Mouse (Mus musculus) common myeloid progenitor, adult 5-6 weeks (primary cell): ENCODE measurements around the gene Echdc2. TPM values are rescaled to one million over a fixed set of nuclear protein-coding genes. Genes with fewer than 3 reads are reported as not detected.
A peak's percentile ranks its signal among the peaks of the same experiment; 100 is the strongest.
"Not testable (repeated sequence)": the region's sequence is repeated elsewhere in the genome, so short reads cannot be mapped to it uniquely, and the experiment has no call there.

ENCODE experiments used
- ATAC-seq: replicated peaks from 2 replicates; pipeline ENCODE4 v1.8.0; 2016; ENCODE audit warnings: low read depth, mild to moderate bottlenecking, moderate TSS enrichment, inconsistent platforms; ENCODE audit not compliant: poor library complexity, severe bottlenecking
- total RNA-seq: library from RNA; stranded (forward); fragments of 200-1000, 187-1606 nt; gene quantifications from 2 replicates; pipeline ENCODE4 v1.2.3, GENCODE M21; 2017

The Echdc2 gene
- not detected in 2 replicates for total RNA-seq

DNA sequence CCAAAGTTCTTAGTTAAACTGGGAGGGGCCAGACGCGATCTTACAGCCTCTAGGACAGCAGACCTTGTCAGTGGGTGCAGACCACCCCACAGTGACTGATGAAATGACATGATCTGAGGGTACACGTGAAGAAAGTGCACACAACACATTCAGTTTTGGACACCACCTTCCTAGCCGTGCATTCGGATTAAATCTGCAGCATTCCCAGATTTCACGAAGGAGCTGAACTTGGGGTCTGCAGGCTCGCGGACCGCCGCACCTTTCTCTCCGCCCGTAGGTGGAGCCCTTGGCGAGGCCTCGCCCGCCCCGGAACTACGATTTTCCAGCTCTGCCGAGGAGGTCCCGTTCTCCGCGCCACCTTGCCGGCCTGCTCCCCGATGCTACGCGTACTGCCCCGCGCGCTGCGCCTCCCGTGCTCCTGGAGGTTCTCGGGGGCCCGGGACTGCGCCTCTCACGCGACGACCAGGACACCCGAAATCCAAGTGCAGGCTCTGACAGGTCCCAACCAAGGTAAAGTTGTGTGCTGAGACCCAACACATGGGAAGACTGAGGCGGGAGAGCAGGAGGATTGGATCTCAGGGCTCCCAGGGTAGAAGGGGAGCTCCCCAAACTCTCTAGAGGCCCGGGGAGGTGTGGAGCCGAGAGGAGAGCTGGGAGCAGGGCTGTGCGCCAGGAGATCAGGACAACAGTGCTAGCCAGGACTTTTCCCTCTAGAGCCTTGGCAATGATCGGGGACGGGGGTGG lies at the start of gene Echdc2:
Echdc2 (plus strand) TSS at position 286 of the 744 bp plus-strand sequence.
- 0 out of 2 replicates have a peak, but pooled peaks have one; percentile 50 for ATAC-seq

GRCm38 (mm10) chr4:108116466-108116865 lies 48.8 kb upstream of the Echdc2 start:
- ATAC-seq: no peak

GRCm38 (mm10) chr4:108117488-108117887 lies 47.7 kb upstream of the Echdc2 start:
- ATAC-seq: no peak

GRCm38 (mm10) chr4:108117924-108118876 lies 47.0 kb upstream of the Echdc2 start:
- peak; percentile 98 for ATAC-seq

DNA sequence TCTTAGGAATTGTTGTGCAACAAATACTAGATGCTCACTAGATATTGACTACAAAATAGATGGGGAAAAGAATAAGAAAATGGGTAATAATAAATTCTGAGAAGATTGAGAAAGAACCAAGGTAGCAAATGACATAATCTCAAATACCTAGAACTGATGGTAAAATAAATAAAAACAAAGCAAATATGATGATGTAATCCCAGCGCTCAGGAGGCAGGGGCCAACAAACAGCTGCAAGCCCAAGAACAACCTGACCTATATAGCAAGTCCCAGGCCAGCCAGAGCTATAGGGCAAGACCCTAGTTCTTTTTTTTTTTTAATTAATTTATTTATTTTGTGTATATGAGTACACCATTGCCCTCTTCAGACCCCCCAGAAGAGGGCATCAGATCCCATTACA lies 41.1 kb upstream of the Echdc2 start:
- ATAC-seq: no peak

- ATAC-seq: no peak
These were observed 39.0 kb upstream of the Echdc2 start for GRCm38 (mm10) chr4:108126260-108126659.

DNA sequence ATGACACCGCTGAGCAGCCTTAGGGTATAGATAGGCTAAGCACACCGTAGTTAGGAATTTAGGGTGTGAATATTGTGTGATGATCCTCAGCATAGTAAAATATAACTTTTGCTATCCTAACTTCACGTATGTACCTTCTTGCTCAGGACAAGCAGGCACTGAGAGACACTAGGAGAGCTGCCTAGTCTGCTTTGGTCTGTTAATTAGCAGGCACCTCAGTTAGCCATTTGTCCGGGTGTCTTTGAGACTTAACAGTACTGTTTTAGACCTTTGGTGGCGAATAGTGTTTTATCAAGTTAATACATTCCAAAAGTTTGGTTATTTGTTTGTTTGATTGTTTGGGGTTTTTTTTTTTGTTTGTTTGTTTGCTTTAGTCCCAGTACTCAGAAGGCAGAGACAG lies 37.7 kb upstream of the Echdc2 start:
- no peak for ATAC-seq

GRCm38 (mm10) chr4:108128339-108128738 lies 36.9 kb upstream of the Echdc2 start:
- no peak for ATAC-seq

DNA sequence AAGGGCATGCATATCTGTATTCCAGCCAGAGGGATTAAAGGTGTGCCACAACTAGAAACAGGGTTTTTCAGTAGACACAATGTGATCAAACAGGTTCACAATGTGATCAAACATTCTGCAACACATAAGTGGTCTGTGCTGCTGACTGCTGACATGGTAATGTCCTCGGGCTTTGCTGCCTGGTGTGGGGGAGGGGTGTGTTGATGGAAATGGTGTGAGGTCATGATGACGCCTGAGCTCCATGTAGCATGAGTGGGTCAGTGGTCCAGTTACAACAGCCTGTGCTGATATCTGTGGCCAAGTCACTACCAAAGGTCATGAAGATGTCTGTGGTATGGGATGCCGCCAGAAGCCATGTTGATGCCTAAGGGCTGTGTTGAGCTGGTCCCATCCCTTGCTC lies 34.8 kb upstream of the Echdc2 start:
- ATAC-seq: no peak

DNA sequence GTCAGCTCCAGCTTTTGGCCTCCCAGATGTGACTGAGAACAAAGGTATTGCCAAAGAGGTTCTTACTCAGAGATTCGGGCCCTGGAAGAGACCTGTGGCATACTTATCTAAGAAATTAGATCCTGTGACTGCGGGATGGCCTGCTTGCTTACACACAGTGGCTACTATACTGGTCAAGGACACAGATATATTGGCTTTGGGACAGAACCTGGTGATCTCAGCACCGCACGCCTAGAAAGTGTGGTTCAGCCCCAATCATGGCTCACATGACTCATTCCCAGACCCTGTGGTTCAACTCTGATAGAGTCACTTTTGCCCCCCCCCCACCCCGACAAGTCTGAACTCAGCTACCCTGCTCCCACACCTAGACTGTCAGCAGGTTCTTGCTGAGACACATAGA lies 28.3 kb upstream of the Echdc2 start:
- no peak for ATAC-seq

DNA sequence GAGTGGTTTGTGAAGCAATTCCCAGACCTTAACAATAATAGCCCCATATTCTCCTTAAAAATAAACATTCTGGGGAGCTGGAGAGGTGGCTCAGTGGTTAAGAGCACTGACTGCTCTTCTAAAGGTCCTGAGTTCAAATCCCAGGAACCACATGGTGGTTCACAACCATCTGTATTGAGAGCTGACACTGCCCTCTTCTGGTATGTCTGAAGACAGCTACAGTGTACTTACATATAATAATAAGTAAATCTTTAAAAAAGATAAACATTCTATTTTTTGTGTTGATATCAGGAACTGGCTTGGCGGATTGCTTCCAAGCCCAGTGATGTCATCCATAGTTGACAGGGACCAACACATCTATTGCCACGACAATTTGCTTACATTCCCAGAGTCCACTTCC lies 22.1 kb upstream of the Echdc2 start:
- not testable (repeated sequence) for ATAC-seq

- ATAC-seq: no peak
These were observed 21.5 kb upstream of the Echdc2 start for GRCm38 (mm10) chr4:108143778-108144177.

DNA sequence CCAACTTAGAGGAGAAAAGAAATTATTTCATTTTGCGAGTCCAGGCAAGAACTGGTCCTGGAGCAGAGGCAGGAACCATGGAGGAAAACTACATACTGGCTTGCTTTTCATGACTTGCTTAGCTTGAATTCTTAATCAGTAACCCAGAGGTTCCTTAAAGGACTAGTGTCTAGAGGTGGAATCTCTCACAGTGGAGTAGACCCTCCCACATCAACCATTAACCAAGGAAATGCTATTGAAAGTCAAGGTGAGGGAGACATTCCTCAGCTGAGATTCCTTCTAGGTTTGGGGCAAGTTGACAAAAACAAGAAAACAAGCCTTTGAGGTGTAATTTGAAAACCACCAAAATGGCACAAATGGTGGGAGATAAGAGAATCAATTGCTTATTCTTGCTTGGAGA lies 20.4 kb upstream of the Echdc2 start, which contains the start of gene Scp2:
Scp2 (minus strand) TSS at position 119 of the 400 bp plus-strand sequence.
- ATAC-seq: no peak

DNA sequence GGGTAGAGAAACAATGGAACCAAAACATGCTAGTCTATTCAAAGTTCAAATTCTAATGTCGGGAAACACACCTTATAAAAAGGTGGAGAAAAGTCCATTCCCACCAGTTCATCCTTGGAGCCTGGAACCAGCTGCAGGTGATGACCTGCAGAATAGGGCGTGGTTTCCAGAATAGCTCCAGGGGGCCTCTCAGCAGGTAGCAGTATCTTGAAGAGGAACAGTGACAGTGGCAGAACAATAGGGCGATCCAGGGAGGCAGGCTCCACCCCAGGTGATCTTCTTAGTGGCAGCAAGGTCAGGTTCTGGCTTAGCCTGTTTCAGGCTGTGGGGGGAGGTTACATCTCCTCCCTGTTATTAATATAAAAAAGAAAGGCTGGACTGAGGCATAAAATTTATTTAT lies 19.7 kb upstream of the Echdc2 start:
- ATAC-seq: not testable (repeated sequence)

DNA sequence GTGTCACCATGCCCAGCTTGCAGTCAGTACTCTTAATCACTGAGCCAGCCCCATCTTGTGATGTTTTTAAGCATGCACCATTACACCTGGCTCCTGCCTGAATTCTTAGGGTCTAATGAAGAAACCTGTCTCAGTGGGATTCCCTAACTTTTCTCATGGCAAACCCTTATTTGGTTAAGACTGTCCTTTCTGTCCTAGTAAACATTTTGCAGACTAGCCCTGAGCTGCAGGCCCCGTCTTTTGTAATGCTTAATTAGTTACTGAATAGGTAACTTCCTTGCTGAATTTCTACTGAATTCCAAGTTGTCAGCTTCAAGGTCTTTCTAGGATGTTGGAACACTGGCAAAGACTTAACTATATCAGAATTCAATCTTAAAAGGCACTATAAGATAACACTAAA lies 10.1 kb upstream of the Echdc2 start:
- not testable (repeated sequence) for ATAC-seq

- ATAC-seq: no peak
These were observed 3.3 kb upstream of the Echdc2 start for GRCm38 (mm10) chr4:108161936-108162335.

- ATAC-seq: no peak
These were observed 1.9 kb upstream of the Echdc2 start for GRCm38 (mm10) chr4:108163291-108163690.

DNA sequence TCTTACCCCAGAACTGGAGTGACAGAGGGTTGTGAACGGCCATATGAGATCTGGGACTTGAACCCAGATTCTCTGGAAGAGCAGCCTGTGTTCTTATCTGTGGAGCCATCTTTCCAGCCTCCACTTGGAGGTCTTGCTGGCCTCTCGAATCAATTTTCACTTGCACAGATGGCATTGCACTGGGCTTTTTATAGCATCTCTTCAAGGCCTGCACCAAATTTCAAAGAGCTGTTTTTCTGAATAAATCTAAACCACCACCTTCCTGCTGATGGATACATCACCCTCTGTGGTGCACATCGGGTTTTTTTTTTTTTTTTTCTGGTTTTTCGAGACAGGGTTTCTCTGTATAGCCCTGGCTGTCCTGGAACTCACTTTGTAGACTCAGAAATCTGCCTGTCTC lies 1.6 kb downstream of the Echdc2 start:
- ATAC-seq: no peak

GRCm38 (mm10) chr4:108168056-108168455 lies 2.8 kb downstream of the Echdc2 start:
- ATAC-seq: no peak

DNA sequence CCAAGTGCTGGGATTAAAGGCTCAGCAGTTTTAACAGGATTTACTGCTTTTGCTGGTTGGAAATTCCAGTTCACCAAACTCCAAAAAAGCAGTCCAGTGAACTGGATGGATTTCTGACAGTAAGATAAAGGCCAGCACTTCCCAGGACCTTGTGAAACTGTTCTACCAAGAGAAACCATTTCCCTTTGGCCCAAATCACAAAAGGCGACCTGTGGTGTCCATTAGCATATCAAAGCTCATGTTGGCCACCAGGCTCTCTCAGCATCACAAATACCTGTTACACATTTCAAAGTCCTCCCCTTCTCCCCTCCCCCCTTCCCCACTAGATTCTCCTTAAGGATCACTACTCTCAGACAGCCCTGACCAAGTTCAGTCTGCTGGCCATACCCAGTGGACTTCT lies 17.0 kb downstream of the Echdc2 start:
- ATAC-seq: no peak

DNA sequence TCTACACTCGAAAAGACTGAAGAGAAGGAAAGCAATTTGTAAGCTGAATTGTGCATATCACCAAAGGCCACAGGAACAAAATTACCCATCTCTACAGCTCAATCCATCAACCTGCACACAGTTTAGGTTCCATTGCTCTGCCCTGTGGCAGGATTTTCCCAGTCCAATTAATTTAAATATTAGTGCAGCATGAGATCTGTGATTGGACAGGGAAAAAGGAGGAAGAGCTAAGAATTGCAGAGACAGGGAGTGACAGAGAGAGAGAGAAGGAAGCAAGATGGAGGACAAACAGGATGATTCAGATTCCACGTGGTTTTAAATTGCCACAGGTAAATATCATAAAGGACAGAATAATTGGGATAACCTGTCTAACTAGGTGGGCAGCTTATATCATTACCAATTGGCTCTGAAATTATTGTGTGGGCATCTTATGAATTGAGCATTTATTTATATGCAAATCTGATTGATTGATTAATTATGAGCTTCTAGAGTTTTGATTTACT lies 27.6 kb downstream of the Echdc2 start:
- ATAC-seq: no peak
